Mouse (Mus musculus) testis, postnatal 10 days (tissue): ENCODE measurements at regions not wholly inside any gene's neighbourhood (a gene's known extent, or its start where the extent isn't known, plus 50 kb on each side); places are given as distances from the start of the nearest gene placed in this dataset.
A peak's percentile ranks its signal among the peaks of the same experiment; 100 is the strongest.

Experiments used
- DNase-seq: peaks from one replicate; pipeline ENCODE4 v3.0.0; 2021; ENCODE audit warnings: low spot score

DNA sequence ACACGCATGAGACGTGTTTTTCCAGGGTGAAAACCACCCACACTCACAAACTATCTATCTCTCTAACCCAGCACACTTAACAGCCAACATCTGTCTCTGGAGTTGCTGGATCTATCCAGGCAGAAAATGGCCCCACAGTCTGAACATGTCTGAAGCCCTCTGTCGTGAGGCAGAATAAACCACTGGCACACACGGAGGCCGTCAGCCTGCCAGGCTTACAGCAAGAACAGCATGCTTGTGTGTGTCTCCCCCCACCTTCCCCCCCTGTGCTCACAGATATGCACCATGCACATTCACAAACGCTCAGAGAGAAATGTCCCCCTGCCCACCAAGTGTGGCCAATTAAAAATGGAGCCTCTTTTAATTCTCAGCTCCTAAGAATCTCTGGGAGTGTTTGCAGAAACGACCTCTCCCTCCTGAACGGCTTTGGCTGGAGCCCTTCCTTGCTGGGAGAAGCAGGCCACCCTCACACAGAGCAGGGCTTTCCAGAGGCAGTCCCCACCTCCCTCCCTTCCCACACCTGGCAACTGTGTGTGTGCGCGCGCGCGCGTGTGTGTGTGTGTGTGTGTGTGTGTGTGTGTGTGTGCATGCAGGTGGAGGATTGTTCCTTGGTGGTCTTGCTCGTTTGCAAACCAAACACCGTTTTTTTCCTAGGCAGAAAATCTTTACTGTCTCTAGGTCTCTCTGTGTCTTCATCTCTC, 88.7 kb downstream of the Edn3 start:
- no peak for DNase-seq

DNA sequence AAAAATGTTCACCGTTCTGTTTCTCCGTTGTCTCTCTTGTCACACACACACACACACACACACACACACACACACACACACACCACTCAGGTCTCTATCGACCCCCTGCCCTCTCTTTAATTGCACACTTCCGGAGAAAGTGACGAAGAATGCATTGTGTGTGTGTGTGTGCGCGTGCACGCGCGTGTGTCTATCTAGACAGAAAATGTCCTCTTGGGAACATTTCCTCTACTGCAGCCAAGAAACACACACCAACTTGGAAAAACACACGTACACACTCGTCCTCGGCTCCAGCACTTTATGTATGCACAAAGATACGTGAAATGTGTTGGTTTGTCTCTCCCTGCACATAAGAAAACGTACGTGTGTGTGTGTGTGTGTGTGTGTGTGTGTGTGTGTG, 90.4 kb downstream of the Edn3 start:
- no peak for DNase-seq

DNA sequence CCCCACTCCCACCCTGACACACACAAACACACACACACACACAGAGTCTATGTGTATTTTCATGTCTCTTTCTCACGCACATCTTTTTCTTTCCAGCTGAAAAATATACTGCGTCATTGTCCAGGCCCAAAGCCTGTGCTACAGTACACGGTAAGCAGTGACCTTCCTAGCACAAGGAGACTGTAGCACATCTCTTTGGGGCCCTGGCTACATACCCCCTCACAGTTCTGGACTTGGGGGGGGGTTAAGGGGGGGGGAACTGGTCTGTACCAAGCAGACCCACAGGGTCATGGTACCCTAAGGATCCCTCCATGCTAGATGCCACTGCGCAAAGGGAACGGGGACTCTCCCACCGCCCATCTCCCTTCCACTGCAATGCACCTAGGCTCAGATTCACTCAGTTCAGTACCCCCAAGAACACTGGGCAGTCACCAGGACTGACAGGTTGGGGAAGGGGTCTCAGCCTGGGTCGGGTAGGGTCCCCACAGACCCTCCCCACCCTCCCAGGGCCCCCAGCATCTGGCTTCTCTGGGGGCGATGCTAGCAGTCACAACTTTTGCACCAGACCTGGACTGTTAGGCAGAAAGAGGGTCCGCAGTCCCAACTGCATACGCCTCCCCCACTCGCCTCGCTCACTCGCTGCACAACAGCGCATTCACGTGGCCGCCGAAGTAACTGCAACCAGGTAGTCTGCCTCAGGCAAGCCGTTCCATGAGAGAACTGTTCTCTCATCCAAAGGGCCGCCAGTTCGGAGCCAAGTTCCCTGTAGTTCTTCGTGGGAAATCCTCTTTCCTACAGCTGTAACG, 91.3 kb downstream of the Edn3 start:
- DNase-seq, result peak; percentile 92

DNA sequence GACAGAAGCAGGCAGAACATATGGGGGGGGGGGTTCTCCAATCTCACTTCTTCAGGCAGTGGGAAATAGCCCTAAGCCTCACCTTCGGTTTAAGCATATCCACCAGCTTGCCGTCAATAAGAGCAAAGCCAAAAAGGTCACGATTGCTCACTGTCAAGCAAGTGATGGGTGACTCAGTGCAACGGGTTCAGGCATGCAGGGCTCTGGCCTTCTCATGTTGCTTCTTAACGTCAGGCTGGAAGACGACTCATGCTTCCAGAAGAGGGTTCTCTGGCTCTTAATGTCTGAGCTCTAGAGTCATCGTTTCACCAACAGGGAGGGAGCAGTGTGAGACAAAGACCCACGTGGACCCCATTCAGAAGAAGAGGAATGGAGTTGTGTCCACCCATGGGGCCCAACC, 93.4 kb downstream of the Edn3 start:
- DNase-seq, result no peak

DNA sequence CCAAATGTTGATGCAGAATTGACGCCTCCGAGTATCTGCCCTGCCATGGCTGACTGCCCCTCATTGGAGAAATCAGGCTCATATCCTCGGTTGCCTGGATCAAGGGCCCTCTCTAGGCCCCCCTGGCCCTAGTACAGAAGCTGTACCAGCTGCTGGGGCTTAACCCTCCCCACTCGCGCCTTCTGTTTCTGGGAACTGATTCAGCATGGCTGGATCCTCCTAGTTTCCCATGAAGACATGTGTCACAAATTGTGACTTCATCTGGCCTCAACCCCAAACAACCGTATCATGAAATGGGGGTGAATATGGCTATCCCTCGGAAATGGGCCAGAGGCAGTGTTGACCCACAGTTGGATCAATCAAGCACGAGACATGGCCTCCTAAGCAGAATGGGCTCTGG, 95.1 kb downstream of the Edn3 start:
- no peak for DNase-seq

DNA sequence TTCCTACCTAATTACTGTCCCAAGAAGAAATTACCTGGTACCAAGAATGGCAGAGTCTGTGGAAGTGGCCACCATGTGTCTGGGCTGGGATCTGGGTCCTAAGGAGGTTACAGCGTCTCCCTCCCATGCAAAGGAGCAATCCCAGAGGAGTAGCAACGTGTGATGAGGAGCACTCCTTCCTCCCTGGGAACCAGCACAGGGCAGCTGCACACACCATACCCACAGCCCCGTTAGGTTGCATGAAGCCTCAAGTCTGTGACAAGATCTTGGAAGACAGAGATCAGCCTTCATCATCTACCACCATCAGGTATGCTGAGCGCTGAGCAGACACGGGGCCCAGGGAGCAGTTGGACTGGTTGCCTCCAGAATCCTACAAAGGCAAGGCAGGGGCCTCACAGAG, 95.7 kb downstream of the Edn3 start:
- no peak for DNase-seq

DNA sequence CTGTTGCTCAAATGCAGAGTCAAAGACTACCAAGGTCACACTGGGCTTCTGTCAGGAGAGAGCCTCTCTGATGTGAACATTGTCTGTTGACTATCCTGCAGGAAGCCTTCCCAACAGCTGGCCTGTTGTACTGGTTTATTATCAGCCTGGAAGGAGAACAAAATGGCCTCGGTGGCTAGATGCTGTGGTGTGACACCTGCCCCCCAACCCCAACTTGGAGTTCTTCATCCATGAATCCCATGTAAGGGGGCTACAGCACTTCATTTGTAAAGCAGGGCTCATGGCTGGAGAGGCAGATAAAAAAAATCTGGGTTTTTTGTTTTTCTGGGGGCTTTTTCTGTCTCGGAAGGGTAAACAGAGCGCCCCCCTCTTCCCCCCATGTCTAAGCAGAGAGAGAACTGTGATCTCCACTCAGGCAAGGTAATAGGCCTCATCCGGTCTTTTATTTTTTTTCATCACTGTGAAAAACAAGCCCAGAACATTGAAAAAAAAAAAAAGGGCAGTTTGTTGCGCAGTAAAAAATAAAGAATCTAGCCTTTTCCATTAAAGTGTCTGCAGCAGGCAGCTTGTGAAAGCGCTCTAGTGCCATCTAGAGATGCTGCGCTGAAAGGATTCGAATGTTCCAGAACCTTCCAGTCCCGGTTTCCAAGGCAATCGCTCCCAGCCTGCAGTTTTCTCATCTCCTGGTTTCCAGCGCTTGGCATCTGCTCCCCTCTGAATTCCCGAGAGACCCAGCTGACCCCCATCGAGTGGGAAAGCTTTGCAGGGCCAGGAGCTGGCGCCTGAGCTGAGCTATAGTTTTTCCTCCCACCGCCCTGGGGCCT, 97.8 kb downstream of the Edn3 start:
- DNase-seq, result peak; percentile 82

DNA sequence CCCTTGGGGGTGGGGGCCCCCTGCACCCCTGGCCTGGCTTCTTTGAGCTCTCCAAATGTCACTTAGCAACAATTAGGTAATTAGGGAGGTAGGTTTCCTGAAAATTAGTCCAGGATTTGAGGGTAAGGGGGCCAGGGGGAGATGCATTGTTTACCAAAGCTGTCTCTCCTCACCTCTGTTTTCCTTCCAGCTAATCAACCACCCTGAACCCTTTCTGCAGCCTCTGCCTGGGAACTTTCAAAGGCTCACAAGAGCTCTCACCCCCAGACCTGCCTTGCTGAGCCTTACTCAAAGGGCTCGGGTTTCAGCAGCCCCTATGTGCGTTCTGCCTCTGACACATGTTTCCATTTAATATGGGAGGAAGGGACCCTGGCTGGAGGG, 98.4 kb downstream of the Edn3 start:
- DNase-seq, result no peak

DNA sequence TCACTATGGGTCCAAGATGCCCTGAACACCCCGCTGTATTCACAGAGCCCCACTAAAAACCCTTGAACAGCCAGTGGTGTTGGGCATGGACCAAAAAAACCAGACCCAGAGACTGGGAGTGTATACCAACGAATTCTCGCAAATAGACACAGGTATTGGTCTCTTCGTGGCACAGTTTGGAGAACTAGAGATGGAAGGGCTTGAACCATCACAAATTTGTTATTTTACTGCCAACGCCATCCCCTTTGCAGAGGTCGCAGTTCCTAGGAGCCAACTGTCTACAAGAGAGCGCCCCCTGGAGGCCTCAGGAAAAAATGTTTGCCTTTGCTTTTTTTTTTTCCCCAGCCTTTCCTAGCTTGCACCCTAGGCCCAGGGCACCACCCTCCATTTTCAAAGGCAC, 99.1 kb downstream of the Edn3 start:
- DNase-seq, result no peak

DNA sequence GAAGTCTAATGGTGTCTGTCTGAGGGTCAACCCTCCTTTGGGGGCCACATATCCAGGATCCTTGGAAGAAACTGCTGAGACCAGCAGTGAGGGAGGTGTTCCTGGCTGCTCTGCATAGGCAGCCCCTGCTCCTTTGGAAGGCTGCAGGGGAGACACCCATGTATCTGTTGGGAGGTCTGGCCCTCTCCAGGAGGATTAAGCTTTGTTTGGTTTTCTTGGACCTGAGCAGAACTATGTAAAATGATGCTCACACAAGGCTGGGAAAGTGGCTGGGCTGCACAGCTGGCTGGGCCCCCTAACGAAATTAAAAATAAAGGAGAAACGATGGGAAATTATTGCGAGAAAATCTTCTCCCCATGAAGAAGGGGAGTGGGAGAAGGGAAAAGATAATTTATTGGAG, 104.2 kb downstream of the Edn3 start:
- no peak for DNase-seq

DNA sequence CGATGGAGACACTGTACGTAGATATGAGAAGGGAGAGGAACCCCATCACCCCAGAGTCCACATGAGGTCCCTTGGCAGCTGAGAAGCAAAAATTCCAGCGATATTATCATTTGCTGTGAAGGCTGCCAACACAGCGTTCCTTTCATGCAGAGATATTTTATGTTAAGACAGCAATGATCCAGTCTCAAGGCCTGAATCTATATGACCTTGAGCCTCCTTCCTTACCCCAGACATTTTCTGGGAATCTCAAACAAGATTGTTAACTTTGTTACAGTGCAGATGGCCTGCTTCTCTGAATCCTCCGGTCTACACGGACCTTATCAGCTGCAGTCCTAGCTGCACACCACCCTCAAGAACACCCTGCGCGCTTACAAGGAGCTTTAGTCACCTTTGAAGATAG, 106.1 kb downstream of the Edn3 start:
- DNase-seq, result no peak

DNA sequence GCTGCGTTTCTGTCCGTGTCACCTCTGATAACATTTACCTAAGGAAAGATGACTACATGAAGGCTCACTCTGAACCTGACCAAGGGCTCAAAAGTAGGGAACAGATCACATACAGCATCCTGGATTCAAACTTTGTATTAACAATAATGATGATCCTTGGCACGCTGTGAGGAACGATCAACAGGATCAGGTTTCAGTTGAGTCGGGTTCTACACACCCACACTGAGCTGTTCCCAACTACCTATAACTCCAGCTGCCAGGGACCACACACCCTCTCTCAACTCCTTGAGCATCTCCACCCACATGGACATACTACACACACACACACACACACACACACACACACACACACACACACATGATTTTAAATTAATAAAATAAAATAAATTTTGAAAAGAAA, 107.0 kb downstream of the Edn3 start:
- no peak for DNase-seq

DNA sequence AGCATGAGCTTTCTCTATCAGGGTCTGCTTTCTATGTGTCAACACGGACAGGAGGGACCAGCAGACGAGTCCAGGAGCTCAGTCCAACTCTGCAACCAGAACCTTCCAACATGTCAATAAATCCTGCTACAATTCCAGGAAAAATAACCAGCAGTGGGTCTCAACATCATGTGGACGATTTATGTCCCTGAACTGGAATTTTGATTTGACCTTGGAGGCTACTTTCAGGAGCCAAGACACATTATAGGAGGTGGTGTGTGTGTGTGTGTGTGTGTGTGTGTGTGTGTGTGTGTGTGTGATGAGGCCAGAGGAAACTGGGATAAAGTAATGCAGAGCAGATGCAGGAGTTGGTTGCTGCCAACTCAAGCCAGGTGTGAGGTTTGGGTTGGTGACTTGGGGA, 107.8 kb downstream of the Edn3 start:
- no peak for DNase-seq

DNA sequence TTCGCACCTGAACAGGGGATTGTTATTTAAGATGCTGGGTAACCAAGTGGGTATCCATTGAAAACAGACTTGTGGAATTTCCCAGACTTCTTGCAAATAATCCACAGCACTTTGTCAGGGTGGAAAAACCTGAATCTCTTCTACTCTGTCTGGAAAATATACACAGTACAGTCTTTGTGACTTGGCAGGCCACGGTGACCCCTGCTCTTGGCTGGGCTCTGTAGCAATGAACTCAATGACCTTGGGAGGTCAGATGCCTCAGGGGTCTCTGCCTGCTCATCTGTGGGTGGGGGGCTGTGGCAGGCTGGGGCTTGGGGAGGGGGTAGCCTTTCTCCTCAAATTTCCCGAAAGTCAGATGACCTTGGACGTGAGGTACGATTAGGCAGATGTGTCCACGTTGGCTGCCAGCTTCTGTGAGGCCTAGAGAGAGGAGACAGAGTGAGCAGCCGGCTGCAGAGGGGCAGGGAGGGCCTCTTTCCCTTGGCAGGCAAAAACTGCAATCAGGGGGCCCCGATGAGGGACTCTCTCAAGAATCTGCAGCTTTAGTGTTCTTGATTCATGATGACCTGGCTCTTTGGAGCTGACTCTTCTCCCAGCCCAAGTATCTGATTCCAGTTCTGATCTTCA, 108.4 kb downstream of the Edn3 start:
- peak; percentile 66 for DNase-seq

DNA sequence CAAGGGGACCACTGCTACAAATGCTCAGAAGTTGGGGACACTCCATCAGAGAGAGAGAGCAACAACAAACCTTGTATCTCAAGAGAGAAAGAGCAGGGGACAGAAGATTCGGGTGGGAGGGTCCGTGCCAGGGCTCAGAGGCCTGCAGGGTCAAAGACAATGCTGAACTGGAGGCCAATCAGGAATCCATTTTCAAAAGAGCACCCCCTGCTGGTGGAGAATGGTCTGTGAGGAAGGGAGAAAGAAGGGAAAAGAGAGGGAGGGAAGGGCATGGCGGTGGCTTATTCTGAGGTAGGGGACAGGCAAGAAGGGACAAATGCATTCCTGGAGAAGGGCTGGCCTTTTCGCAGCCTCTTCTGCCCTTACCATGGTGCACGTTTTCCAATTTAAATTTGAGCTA, 109.9 kb downstream of the Edn3 start:
- peak; percentile 60 for DNase-seq

DNA sequence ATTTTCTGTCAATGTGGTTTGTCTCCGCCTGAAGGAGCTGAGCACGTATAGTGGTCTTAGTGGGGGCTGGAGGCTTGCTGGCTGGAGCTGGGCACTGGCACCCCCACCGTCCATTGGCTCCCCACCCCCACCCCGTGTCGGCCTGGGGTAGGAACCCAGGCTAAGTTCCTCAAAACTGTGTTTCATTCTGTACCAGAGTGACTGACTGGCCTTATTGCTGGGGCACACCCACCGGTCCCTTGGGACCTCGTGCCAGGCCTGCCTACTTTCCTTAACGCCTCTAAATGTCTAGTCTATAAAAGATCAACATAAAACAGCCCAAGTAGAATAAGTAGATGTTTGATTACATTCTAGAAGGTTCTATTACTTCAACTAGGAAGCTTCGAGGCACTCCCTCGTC, 110.8 kb downstream of the Edn3 start:
- DNase-seq, result no peak

DNA sequence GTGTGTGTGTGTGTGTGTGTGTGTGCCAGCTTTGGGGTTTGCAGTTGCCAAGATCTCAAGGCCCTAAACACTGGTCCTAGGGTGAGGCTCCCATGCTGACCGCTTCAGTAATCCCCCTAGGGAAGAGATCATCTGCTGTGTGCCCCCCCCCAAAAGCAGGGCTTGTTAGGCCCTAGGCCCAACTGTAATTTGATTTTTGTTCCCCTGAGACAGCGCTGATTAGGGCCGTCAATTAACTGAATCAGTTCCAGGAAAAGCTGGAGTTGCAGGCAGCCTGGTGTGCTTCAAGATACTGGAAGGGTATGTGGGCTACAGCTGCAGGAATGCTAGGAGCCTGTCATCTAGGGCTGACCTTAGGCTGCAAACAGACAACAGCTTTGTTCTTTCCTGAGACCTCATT, 111.4 kb downstream of the Edn3 start:
- no peak for DNase-seq

DNA sequence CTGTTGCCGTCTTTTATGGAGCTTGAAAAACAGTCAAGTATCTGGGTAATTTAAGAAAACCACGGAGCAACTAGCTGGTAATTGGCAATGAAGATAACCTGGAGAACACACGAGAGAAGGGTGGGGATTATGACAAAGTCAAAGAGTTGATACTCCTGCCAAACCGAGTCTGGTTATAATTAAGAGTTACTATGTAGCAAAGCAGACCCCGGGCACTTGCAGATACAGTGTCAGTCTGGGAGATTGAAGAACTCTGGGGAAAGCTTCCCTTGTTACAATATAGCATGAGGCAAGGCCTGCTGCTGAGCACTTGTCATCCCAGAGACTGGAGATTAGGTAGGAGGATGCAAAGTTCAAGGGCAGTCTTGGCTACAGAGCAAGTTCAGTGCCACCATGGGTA, 116.5 kb downstream of the Edn3 start:
- DNase-seq, result no peak

DNA sequence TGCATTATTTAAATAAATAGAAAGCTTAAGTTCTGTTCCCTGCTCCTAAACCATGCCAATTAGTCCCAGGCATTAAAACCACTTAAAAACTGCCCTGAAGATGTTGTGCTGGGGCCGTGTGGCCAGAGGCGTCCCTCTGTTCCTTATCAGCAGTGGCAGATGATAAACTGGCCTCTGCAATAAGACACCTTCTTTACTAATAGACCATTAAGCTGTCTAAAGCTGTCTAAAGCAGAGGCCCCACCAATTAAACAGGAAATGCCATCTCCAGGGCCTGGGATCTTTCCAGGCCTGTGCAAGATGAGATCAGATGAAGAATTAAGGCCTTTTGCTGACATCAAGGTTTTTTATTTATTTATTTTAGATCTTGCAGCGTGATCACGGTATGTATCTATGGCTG, 118.6 kb downstream of the Edn3 start:
- no peak for DNase-seq

DNA sequence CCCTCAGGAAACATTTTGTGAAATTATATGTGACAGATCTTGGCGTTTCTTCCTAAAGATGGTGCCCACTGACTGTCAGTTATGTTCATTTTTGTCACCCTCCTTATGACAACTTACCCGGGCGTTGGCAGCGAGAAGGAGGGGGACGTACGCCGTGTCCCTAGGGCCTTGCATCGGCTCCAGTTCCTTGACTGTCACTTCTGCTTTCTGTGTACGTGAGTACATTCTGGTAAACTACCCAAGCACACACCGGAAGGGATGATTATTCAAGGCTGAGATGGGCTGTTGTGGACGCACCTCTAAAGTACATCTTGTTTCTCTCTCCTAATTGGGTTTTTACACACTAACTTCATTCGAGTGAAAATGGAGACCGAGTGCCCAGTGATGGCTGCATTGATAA, 120.2 kb downstream of the Edn3 start:
- DNase-seq, result no peak

DNA sequence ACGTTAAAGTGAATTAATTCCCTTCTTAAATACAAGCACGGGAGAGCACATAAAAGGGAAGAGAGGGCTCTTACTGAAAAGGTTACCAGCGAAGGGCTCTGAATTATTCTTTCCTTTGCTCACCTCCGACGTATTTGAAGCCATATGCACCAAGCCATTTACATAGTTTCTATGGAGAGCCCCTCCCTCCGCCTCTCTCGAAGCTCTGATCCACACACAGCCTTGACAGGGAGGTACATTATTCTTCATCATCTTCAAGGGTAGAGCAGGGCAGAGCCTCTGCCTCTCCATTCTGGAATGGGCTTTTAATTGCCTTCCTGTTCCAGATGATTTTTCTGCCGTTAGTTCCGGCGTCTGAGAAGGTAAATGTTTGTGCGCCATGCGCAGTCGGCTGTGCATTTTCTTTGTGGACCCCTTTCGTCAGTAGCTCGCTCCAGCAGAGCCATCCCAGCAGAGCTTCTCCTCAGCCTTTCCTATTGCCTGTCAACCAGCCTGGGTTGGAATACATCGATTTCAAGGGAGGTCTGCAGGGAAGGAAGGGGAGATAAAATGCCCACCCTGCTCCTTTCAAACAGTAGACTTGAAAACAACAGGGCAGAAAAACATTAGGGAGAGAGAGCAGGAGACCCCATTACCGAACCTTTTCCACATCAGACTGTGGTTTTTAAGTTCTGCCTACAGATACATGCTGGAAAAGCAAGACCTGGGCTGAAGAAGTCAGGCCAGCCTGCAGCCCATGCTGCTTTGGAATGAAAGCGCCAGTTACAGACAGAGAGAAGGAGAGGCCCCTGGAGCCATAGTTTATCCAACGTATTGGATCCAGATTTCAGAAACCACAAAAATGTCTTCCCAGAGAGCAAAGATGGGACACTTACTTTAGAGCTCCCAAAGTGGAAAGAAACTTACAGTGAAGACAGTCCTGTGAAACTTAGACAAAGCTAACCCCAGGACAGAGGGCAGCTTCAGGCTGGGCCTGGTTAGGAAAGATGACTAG, 124.1 kb downstream of the Edn3 start:
- no peak for DNase-seq
